Mouse (Mus musculus): ENCODE measurements around the gene Ywhah.

DNA sequence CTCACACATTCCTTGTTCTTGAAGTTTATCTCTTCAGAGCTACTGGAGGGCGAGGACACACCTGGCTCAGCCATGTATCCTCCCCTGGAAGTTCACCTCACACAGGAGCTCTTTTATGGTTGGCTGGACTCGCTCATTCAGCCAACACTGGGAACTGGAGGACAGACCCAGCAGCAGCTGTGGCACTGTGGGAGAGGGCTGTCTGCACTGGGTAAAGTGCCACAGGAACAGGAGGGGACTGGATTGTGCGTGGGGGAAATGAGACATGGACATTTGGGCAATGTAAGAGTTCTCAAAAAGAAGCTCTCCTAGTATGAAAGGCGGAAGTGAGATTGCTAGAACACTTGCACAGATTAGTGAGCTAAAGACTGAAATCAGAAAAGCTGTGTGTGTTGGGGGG lies 22.9 kb upstream of the Ywhah start:
- TF ChIP-seq ZC3H11A (IDR thresholded peaks at IDR 0.05; ENCODE audit: borderline replicate concordance, low read depth, low read length) (no peak), MAFK (IDR thresholded peaks at IDR 0.05; ENCODE audit: insufficient read depth, low read depth, low read length) (no peak)

Data from ES-E14 (cell line).